Mouse (Mus musculus): Measurements from ENCODE around the gene Tmem132e. TPM values are rescaled to one million over a fixed set of nuclear protein-coding genes. Genes with fewer than 3 reads are reported as not detected.

Tmem132e gene
- polyA plus RNA-seq, 1 experiment from 2014 or later, result 0.04 TPM

Other genes with a start within 250 kb of the Tmem132e start
- gene Ccl1, start 83.2 kb upstream of the Tmem132e start, polyA plus RNA-seq (2015; fragmentation: Nextera tagmentation; extraction: Ambion mirVana), result not detected in 2 replicates

Measured in lung, embryonic 16.5 days (tissue).